Mouse (Mus musculus) midbrain, embryonic 11.5 days (tissue): ENCODE results near the gene Cd300a. TPM values are rescaled to one million over a fixed set of nuclear protein-coding genes. Genes with fewer than 3 reads are reported as not detected.
A peak's percentile ranks its signal among the peaks of the same experiment; 100 is the strongest.

ENCODE experiments used
- ATAC-seq: fragments of 200-750 bp; cut with Nextera tagmentation; 2 replicates; pipeline ENCODE4 v1.8.0; 2017; ENCODE audit warnings: moderate TSS enrichment, moderate library complexity; ENCODE audit not compliant: low FRiP score
- DNase-seq: peaks from one replicate; pipeline ENCODE4 v3.0.0; 2015; ENCODE audit warnings: low spot score; ENCODE audit errors: missing footprints
- H3K27ac ChIP-seq: fragments of 300-500 bp; sonication (generic); 2 replicates; pipeline ENCODE4 v1.5.1; 2014; ENCODE audit warnings: low read depth, low read length
- H3K27me3 ChIP-seq: fragments of 300-500 bp; sonication (generic); 2 replicates; pipeline ENCODE4 v1.6.1; 2014; ENCODE audit warnings: mild to moderate bottlenecking, low read length, moderate library complexity, mixed read lengths; ENCODE audit not compliant: control insufficient read depth, insufficient read depth
- H3K36me3 ChIP-seq: fragments of 300-500 bp; sonication (generic); 2 replicates; pipeline ENCODE4 v1.6.1; 2014; ENCODE audit warnings: mild to moderate bottlenecking, low read length, moderate library complexity, mixed read lengths; ENCODE audit not compliant: control insufficient read depth, insufficient read depth
- H3K4me1 ChIP-seq: fragments of 300-500 bp; sonication (generic); 2 replicates; pipeline ENCODE4 v1.6.1; 2014; ENCODE audit warnings: low read length; ENCODE audit not compliant: control insufficient read depth, insufficient read depth
- H3K4me2 ChIP-seq: fragments of 300-500 bp; sonication (generic); 2 replicates; pipeline ENCODE4 v1.6.1; 2014; ENCODE audit warnings: mild to moderate bottlenecking, moderate library complexity
- H3K4me3 ChIP-seq: fragments of 300-500 bp; sonication (generic); 2 replicates; pipeline ENCODE4 v1.5.1; 2014; ENCODE audit warnings: low read depth, low read length
- H3K9ac ChIP-seq: fragments of 300-500 bp; sonication (generic); 2 replicates; pipeline ENCODE4 v1.6.1; 2014; ENCODE audit warnings: low read length
- H3K9me3 ChIP-seq: fragments of 300-500 bp; sonication (generic); 2 replicates; pipeline ENCODE4 v1.6.1; 2016; ENCODE audit warnings: low read length; ENCODE audit not compliant: control insufficient read depth
- WGBS: fragments of 180-500 bp; shearing (Covaris S2); extraction: QIAGEN DNeasy Blood & Tissue Kit; methylation state at CpG from one replicate; pipeline ENCODE4 v1.1.7; 2014; 5-methylcytosine and 5-hydroxymethylcytosine counted together
- polyA plus RNA-seq: library from polyadenylated mRNA; unstranded; fragments of >200 nt; fragmentation: Nextera tagmentation; extraction: Ambion mirVana; gene quantifications from 2 replicates; pipeline ENCODE4 v1.2.1, GENCODE M21; 2014

The Cd300a gene
- polyA plus RNA-seq, 1 experiment from 2014 or later: 0.79 TPM

DNA sequence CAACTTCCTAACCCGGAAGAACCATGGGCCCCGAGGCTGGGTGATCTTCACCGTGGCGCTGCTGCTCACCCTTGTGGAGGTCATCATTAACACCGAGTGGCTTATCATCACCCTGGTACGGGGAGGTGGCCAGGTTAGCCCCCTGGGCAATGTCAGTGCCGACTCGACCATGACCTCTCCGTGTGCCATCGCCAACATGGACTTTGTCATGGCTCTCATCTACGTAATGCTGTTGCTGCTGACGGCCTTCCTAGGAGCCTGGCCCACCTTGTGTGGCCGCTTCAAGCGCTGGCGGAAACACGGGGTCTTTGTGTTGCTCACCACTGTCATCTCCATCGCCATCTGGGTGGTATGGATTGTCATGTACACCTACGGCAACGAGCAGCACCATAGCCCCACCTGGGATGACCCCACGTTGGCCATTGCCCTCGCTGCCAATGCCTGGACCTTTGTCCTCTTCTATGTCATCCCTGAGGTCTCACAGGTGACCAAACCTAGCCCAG lies 25.9 kb upstream of the Cd300a start:
- ATAC-seq: no peak
- H3K36me3 ChIP-seq: no peaks in the 10 kb centered on the region
- H3K9ac ChIP-seq: no peak overlapping the region
- no peaks in the 10 kb centered on the region for H3K4me1 ChIP-seq
- no peak overlapping the region for H3K4me3 ChIP-seq
- no peaks in the 10 kb centered on the region for H3K9me3 ChIP-seq
- DNase-seq: peak; percentile 35
- H3K27ac ChIP-seq: no peak overlapping the region
- WGBS: 93% methylated on average over 21 of the region's 21 CpGs
- no peaks in the 10 kb centered on the region for H3K27me3 ChIP-seq
- no peak overlapping the region for H3K4me2 ChIP-seq

DNA sequence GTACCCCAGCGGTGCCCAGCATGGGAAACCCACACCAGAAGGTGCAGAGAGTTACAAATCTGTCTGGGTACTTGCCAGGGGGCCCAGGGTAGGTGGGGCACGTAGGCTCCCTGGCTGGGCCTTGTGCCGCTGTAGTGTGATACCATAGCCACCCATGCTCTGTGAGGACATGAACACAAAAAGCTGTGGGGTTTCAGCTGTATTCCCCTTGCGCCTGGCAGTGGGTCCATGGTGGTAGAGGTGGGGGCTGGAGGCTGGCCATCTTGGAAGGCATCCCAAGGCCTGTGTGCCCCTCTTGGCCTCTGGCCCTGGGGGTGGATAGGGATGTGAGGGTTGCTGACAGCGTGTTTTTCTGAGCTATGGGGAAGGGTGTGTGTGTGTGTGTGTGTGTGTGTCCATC lies 23.8 kb upstream of the Cd300a start:
- H3K27ac ChIP-seq: no peak overlapping the region
- H3K27me3 ChIP-seq: no peaks in the 10 kb centered on the region
- H3K4me2 ChIP-seq: no peak overlapping the region
- 76% methylated on average over 5 of the region's 5 CpGs for WGBS
- no peaks in the 10 kb centered on the region for H3K9me3 ChIP-seq
- no peak for DNase-seq
- H3K9ac ChIP-seq: no peak overlapping the region
- no peak for ATAC-seq
- H3K36me3 ChIP-seq: no peaks in the 10 kb centered on the region
- no peaks in the 10 kb centered on the region for H3K4me1 ChIP-seq
- H3K4me3 ChIP-seq: no peak overlapping the region

DNA sequence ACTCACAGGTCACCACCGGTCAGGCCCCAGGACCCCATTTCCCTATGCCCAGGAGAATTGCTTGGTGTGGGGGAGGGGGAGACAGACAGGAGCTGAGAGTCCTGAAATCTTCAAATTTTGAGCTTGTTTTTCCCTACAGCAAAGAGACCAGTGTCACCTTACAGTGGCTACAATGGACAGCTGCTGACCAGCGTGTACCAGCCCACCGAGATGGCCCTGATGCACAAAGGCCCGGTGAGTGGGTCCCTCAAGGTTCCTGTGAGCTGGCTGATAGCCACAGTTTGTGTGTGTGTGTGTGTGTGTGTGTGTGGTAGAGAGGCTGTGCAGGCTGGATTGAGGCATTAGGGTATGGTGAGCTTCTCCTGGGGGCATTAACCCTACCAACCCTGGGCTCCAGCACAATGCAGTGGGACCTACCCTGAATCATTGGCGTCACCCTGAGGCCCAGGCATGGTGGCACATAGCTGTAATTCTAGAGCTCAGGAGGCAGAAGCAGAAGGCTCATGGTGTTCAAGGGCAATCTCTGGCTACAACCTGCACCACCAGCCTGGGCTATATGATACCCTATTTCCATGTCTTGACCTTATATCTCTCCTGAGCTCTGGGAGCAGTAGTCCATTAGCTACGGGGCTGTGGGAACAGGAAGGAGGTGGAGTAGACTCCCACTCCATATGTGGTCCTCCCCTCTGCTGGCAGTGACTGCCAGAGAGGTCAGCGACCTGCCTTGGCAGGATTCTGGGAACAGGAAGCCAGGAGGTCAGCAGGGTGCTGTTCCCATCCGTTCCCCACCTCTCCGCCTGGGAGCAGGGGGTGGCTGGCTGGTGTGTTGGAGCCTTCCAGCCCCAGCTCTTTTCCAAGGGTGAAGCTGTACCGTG lies 23.1 kb upstream of the Cd300a start:
- ATAC-seq: no peak
- H3K27ac ChIP-seq: no peak overlapping the region

DNA sequence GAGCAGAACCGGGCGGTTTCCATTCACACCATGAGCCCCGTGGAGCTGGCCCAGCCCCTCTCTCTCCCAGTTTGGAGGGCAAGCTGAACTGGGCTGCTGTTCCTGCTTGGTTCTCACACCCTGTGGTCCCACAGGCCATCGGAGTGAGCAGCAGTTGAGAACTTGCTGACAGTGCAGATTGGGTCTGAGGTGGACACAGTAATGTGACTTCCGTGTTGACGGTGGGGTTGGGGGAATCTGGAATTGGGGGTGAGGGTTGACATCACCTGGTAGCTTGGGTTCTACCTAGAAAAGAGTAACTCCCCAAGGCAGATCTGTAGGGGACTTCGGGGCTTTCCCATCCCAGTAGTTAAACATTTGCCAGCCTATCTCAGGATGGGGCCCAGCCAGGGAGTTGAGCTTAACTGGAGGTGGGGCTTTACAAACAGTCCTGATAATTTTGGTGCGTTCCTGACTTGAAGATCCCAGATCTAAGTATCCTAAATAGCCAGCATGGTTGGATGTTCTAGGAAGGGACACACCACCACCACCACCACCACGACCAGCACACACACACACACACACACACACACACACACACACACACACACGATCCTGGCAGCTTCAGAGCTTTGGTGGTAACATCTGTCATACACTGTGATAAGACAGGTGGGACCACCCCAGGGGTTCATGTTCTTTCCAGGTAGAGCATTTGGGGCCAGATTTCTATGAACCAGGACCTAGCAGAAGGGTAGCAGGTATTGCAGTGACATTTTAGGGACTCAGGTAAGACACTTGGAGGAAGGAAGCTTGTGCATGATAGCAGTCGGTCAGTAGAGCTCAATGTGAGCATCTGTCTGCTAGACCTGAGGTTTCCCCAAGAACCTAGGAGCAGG lies 22.2 kb upstream of the Cd300a start:
- Histone ChIP-seq H3K27me3 (no peaks in the 10 kb centered on the region), H3K27ac (no peak overlapping the region), H3K4me3 (no peak overlapping the region), H3K9ac (no peak overlapping the region), H3K9me3 (no peaks in the 10 kb centered on the region), H3K4me2 (no peak overlapping the region), H3K36me3 (no peaks in the 10 kb centered on the region), H3K4me1 (no peaks in the 10 kb centered on the region; the same call in none of the 2 replicates)
- WGBS: 81% methylated on average over 11 of the region's 11 CpGs
- DNase-seq: peak; percentile 82
- no peak for ATAC-seq

More for the DNA sequence above, 23.1 kb upstream of the Cd300a start:
- Histone ChIP-seq H3K36me3 (no peaks in the 10 kb centered on the region), H3K4me1 (no peaks in the 10 kb centered on the region), H3K27me3 (no peaks in the 10 kb centered on the region), H3K4me3 (no peak overlapping the region), H3K4me2 (no peak overlapping the region), H3K9me3 (no peaks in the 10 kb centered on the region), H3K9ac (no peak overlapping the region)
- 69% methylated on average over 10 of the region's 10 CpGs for WGBS
- peak; percentile 49 for DNase-seq

DNA sequence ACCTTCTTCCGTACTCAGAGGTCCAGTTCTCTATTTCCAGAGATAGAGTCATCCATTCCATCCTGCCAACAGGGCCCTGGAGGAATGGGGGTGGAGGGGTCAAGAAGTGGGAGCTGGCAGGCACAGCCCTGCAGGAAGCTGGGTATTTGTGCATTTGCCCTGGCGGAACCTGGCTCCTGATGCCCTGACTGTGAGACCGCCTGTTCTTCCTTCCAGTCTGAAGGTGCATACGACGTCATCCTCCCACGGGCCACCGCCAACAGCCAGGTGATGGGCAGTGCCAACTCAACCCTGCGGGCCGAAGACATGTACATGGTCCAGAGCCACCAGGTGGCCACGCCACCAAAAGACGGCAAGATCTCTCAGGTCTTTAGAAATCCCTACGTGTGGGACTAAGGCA lies 21.6 kb upstream of the Cd300a start:
- Histone ChIP-seq H3K27ac (no peak overlapping the region), H3K36me3 (no peaks in the 10 kb centered on the region), H3K4me3 (no peak overlapping the region), H3K9ac (no peak overlapping the region), H3K4me2 (no peak overlapping the region), H3K9me3 (no peaks in the 10 kb centered on the region), H3K4me1 (peaks cover 7% of the 10 kb centered on the region), H3K27me3 (no peaks in the 10 kb centered on the region)
- DNase-seq (peak; percentile 51), ATAC-seq (no peak)
- WGBS: 87% methylated on average over 12 of the region's 12 CpGs

DNA sequence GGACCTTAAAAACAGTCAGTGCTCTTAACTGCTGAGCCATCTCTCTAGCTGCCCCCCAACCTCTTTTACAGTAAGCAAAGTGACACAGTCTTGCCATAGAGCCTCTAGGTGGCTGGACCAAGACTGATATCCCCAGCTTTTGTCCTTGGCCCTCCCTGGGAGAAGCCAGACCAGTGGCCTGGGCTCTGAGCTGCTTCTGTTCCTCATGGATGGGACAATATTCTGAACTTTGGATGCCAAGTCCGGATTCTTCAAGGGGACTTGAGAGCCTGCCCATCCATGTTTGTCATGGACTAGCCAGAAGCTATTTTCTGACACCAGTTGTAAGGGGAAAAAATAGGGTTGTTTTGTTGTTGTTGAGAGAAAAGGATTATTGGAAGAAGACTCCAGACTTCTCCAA lies 20.1 kb upstream of the Cd300a start:
- Histone ChIP-seq H3K4me2 (no peak overlapping the region), H3K36me3 (no peaks in the 10 kb centered on the region), H3K9ac (no peak overlapping the region), H3K4me1 (peaks cover 11% of the 10 kb centered on the region), H3K27me3 (no peaks in the 10 kb centered on the region), H3K9me3 (no peaks in the 10 kb centered on the region), H3K27ac (no peak overlapping the region), H3K4me3 (no peak overlapping the region)
- WGBS: 91% methylated on average over 1 of the region's 1 CpGs
- ATAC-seq (no peak), DNase-seq (peak; percentile 73)

DNA sequence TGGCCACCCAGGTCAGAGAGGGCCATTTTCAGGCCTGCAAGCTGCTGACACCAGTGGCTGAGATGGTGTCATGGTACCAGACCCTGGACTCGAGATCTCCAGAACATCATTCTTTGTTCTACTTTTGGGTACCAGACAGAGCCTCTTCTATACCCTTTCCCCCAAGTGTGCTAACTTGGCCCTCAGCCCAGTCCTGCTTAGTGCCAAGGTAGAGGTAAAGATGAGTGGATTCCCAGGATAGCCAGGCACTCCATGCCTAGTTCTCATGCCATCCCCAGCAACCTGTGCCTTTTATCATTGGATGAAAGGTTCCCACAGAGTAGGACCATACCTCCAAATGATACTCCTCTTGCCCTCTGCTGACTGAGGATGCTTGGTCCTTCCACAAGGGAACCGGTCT lies 18.3 kb upstream of the Cd300a start:
- H3K36me3 ChIP-seq: no peaks in the 10 kb centered on the region
- no peak overlapping the region for H3K27ac ChIP-seq
- H3K9ac ChIP-seq: no peak overlapping the region
- H3K4me2 ChIP-seq: no peak overlapping the region
- DNase-seq (peak; percentile 72), ATAC-seq (no peak)
- WGBS: 84% methylated on average over 2 of the region's 2 CpGs
- no peaks in the 10 kb centered on the region for H3K9me3 ChIP-seq
- H3K4me3 ChIP-seq: no peak overlapping the region
- H3K4me1 ChIP-seq: peaks cover 18% of the 10 kb centered on the region
- no peaks in the 10 kb centered on the region for H3K27me3 ChIP-seq

DNA sequence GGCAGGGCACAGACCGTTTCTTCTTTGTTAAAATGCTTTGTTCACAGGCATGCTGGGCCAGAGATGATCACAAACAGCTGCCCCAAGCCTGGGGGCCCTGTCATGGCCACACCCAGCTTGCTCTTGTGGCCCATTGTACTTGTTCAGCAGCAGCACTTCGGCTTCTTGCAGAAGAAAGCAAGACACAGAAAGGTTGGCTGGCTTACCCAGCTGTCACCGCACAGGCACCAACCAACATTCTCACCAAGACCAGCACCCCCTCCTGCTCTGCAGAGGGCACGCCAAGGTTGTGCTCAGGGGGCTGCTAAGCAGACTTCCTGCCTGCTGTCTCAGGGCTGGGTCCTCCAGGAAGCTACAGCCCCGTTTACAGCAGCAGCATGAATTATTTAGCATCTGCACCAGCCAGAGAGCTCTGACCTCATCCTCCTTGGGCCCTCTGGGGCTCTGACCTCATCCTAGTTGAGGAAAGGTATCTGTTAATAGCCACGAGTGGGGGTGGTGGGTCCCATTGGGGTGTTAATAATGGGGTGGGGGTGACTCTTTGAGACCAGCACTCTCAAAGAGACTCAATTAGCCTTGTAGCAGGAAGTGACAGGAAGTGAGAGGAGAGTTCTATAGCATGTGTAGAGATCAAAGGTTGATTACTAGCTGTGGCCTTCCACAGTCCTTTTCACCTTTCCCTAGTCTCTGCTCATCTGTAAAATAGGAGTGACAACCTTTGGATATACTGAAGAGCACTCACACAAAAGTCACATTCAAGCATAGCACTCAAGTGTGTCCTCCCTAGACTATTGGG lies 16.6 kb upstream of the Cd300a start:
- peak; percentile 49; the same call in 1 of the 2 replicates for ATAC-seq
- WGBS: 25% methylated on average over 6 of the region's 6 CpGs
- Histone ChIP-seq H3K4me2 (no peak overlapping the region), H3K27ac (peak overlapping the region; percentile 44; the same call in 1 of the 2 replicates), H3K9ac (peak overlapping the region; percentile 20; the same call in 1 of the 2 replicates), H3K36me3 (no peaks in the 10 kb centered on the region), H3K9me3 (no peaks in the 10 kb centered on the region), H3K4me3 (no peak overlapping the region), H3K4me1 (peaks cover 18% of the 10 kb centered on the region), H3K27me3 (no peaks in the 10 kb centered on the region)
- DNase-seq: peak; percentile 86
